20 mouse cellular contexts compared by ENCODE assay signal in genomic region chr5:147888313-147889297, GRCm38 (mm10). TPM values are rescaled to one million over a fixed set of nuclear protein-coding genes. Genes with fewer than 3 reads are reported as not detected.
DNase-seq lines count a peak whose midpoint lies in the region; ATAC-seq and TF ChIP-seq lines count a peak whose summit lies in the region.
"Had no signal": no experiment of that assay in that cellular context is flagged by ENCODE, and none has a peak within 500 bp of the region (broad histone marks: within the 10 kb centered on the region; RNA-seq: fewer than 3 reads in every experiment).

No protein-coding gene starts in this region.

- WGBS in liver, embryonic 14.5 days (ENCODE audit: insufficient replicate concordance): 10% methylated on average over 9 of the region's 12 CpGs

- H3K27ac ChIP-seq in ES-E14 (ENCODE audit: insufficient read depth, low read depth, low read length, poor library complexity, severe bottlenecking): no peak overlapping the region
- H3K27ac ChIP-seq in liver, embryonic 14.5 days: peak overlapping the region; percentile 59
- H3K27ac ChIP-seq: heart, embryonic 10.5 days; limb, embryonic 15.5 days had no signal

- DNase-seq in 3T3-L1 (ENCODE audit: low read depth, low spot score): peak; percentile 49
- no peak for DNase-seq in ES-E14 (ENCODE audit: low read depth, low spot score)
- peak; percentile 66 to 67 (median 67) for DNase-seq in liver, embryonic 14.5 days (ENCODE audit: low read depth in 3 of 3, low spot score in 3 of 3)
- no peak for DNase-seq in ovary, postnatal 36 days (ENCODE audit: low spot score)
- no peak for DNase-seq in cerebellum, adult 8-10 months
- DNase-seq in embryo, embryonic 10 days (ENCODE audit: low spot score): no peak
- DNase-seq: cerebellum, postnatal 10 days; gastrocnemius, postnatal 25 days; heart, postnatal 36 days; kidney, adult 9 months; kidney, postnatal 4 days; lung, postnatal 14 days had no signal

- H3K9me3 ChIP-seq in ES-E14 (ENCODE audit: control insufficient read depth, insufficient read depth, low read depth, low read length): no peaks in the 10 kb centered on the region
- no peaks in the 10 kb centered on the region for H3K9me3 ChIP-seq in liver, embryonic 14.5 days (ENCODE audit: control insufficient read depth, low read length)
- H3K9me3 ChIP-seq: heart, embryonic 10.5 days; limb, embryonic 15.5 days had no signal

- H3K27me3 ChIP-seq in liver, embryonic 14.5 days (ENCODE audit: control insufficient read depth, insufficient read depth, low read length): no peaks in the 10 kb centered on the region
- H3K27me3 ChIP-seq: Patski had no signal

- ATAC-seq in common myeloid progenitor, adult 5-6 weeks (replicated peaks; ENCODE audit: low read depth, poor library complexity, severe bottlenecking): peak; percentile 86
- ATAC-seq in liver, embryonic 14.5 days (ENCODE audit: insufficient read depth): peak; percentile 91
- ATAC-seq: activated CD4-positive, CD25-positive, alpha-beta regulatory T cell, adult 4 months; CD4-positive, CD25-positive, alpha-beta regulatory T cell, adult 4 months; forebrain, embryonic 14.5 days; Patski had no signal

- H3K4me1 ChIP-seq in ES-E14 (ENCODE audit: control insufficient read depth in 2 of 2, insufficient read depth in 2 of 2, low read length in 2 of 2, poor library complexity in 1 of 2): peaks cover 0 to 10% of the 10 kb centered on the region in 2 experiments; a peak in 1 of 4 replicates
- H3K4me1 ChIP-seq in liver, embryonic 14.5 days (replicated peaks; ENCODE audit: control insufficient read depth in 2 of 2, insufficient read depth in 2 of 2, low read length in 1 of 2): peaks cover 20 to 33% of the 10 kb centered on the region in 2 experiments
- H3K4me1 ChIP-seq: limb, embryonic 15.5 days had no signal

- in situ Hi-C loops in ES-E14 (cut with MboI; ENCODE audit: low sequenced_read_pairs in 2 of 2, unreplicated experiment in 2 of 2): no loop called here

- no peak for TF ChIP-seq CTCF in liver, embryonic 14.5 days (IDR thresholded peaks at IDR 0.05; ENCODE audit: low read depth)

- H3K4me3 ChIP-seq in ES-E14 (ENCODE audit: insufficient read depth in 1 of 2, low read depth in 1 of 2, low read length in 2 of 2, poor library complexity in 1 of 2, severe bottlenecking in 1 of 2): no peak overlapping the region
- H3K4me3 ChIP-seq in liver, embryonic 14.5 days (ENCODE audit: insufficient read depth in 1 of 2, low read depth in 2 of 2, low read length in 2 of 2): no peak overlapping the region
- H3K4me3 ChIP-seq: heart, embryonic 10.5 days; limb, embryonic 15.5 days had no signal

- peak overlapping the region; percentile 39 for H3K4me2 ChIP-seq in liver, embryonic 14.5 days (ENCODE audit: low read depth)
- H3K4me2 ChIP-seq: limb, embryonic 15.5 days; midbrain, embryonic 11.5 days had no signal

- H3K9ac ChIP-seq in ES-E14 (ENCODE audit: insufficient read depth, low read depth, low read length, poor library complexity, severe bottlenecking): no peak overlapping the region
- H3K9ac ChIP-seq in liver, embryonic 14.5 days (replicated peaks): 0 out of 2 replicates have a peak overlapping the region, but pooled peaks have one; percentile 18
- H3K9ac ChIP-seq: limb, embryonic 15.5 days had no signal

- H3K36me3 ChIP-seq in ES-E14 (ENCODE audit: control insufficient read depth, insufficient read depth, low read length, poor library complexity, severe bottlenecking): no peaks in the 10 kb centered on the region; the same call in 1 of the 2 replicates
- H3K36me3 ChIP-seq in liver, embryonic 14.5 days (replicated peaks; ENCODE audit: control insufficient read depth, insufficient read depth, low read depth): peaks cover 11% of the 10 kb centered on the region
- H3K36me3 ChIP-seq: limb, embryonic 15.5 days had no signal

- TF ChIP-seq EP300 in liver, embryonic 14.5 days (IDR thresholded peaks at IDR 0.05; ENCODE audit: low read depth): peak; percentile 88

TF ChIP-seq in ES-E14, 5 proteins besides CTCF, POLR2A, EP300 and RAD21:
- TF ChIP-seq HCFC1 (IDR thresholded peaks at IDR 0.05; ENCODE audit: borderline replicate concordance, insufficient read depth, low read length) (no peak), ZNF384 (IDR thresholded peaks at IDR 0.05; ENCODE audit: low read depth, low read length) (peak; percentile 61)

RNA-seq across cellular contexts. Expression of gene Slc46a3, which starts 6.0 kb away (rescaled TPM):
- 4.1 and 7.0 TPM in 2 replicates for total RNA-seq in ES-E14 (2012; rRNA removed)
- total RNA-seq in common myeloid progenitor, adult 5-6 weeks (2017): 3.7 and 5.5 TPM in 2 replicates
- 17.6 and 20.6 TPM in 2 replicates for polyA plus RNA-seq in liver, embryonic 14.5 days (2012; rRNA removed)
- polyA plus RNA-seq in liver, embryonic 14.5 days (2014; fragmentation: Nextera tagmentation; extraction: Ambion mirVana): 16.1 and 16.7 TPM in 2 replicates

RNA-seq across cellular contexts. Expression of gene Pomp, which starts 28.3 kb away (rescaled TPM):
- 97.3 and 165 TPM in 2 replicates for total RNA-seq in ES-E14 (2012; rRNA removed)
- 128 and 182 TPM in 2 replicates for total RNA-seq in common myeloid progenitor, adult 5-6 weeks (2017)
- polyA plus RNA-seq in liver, embryonic 14.5 days (2012; rRNA removed): 62.5 and 109 TPM in 2 replicates
- polyA plus RNA-seq in liver, embryonic 14.5 days (2014; fragmentation: Nextera tagmentation; extraction: Ambion mirVana): 255 and 261 TPM in 2 replicates

Comparison
In these comparisons a context has a peak if more than half of its experiments do, and no peak if none do; other contexts are left out.
1. DNase-seq: peak in 3T3-L1 (single experiment) and liver, embryonic 14.5 days (3 of 3); none in ES-E14 (single experiment), ovary, postnatal 36 days (single experiment), cerebellum, adult 8-10 months (single experiment) and embryo, embryonic 10 days (single experiment).